Mouse (Mus musculus): ENCODE data around the gene Zfp78. TPM values are rescaled to one million over a fixed set of nuclear protein-coding genes. Genes with fewer than 3 reads are reported as not detected.
"Not testable (repeated sequence)": the region's sequence is repeated elsewhere in the genome, so short reads cannot be mapped to it uniquely, and the experiment has no call there.

The Zfp78 gene
- polyA plus RNA-seq, 1 experiment from 2014 or later, result 1.8 TPM

DNA sequence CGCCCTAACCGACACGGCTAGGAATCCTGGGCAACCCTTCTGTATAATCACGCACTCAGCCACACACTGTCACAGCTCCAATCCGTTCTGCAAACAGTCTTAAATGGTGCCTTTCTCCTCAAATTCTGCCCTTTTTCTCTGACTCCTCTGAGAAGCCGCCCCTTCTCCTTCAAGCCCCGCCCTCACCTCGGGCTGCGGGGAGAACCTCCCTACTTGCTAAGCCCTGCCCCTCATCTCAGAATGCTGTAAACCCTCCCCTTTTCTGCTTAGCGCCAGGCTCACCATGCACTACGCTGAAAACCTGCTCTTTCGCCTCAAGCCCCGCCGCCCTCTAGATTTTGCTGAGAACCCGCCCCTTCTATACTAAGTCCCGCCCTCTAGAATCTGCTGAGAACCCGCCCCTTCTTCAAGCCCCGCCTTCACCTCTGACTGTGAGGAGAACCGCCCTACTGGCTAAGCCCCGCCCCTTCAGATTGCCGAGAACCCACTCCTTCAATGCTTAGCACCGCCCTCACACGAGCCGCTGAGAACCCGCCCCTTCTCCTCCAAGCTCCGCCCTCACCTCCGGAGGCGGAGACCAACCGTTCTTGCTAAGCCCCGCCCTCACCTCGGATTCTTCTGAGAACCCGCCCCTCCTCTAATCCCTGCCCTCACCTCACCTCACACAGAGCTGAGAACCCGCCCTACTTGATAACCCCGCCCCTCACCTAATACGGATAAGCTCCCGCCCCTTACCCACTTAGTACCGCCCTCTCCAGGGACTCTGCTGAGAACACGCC, 623 bp upstream of the Zfp78 start:
- peak overlapping the region; percentile 64 for H3K4me2 ChIP-seq
- WGBS, result under 1% methylated on average over 38 of the region's 38 CpGs

DNA sequence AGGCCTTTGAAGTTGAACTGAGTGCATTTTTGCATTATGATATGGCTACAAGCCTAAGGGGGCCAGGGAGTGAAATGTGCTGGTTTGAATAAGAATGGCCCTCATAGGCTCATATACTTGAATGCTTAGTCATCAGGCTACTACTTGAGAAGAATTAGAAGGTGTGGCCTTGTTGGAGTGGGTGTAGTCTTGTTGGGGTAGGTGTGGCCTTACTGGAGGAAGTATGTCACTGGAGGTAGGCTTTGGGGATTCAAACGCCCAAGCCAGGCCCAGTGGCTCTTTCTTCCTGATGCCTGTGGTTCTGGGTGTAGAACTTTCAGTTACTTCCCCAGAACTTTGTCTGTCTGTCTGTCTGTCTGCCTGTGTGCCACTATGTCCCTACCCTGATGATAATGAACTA, 1.7 kb downstream of the Zfp78 start:
- H3K4me3 ChIP-seq (replicated peaks), result no peak overlapping the region
- no peaks in the 10 kb centered on the region for H3K27me3 ChIP-seq
- H3K9ac ChIP-seq (replicated peaks), result no peak overlapping the region
- no peaks in the 10 kb centered on the region for H3K9me3 ChIP-seq
- no peaks in the 10 kb centered on the region for H3K36me3 ChIP-seq
- ATAC-seq (ENCODE audit: insufficient number of reproducible peaks, insufficient read depth, low FRiP score, low TSS enrichment, low read depth), result no peak
- 50% methylated on average over 1 of the region's 1 CpGs for WGBS
- no peak overlapping the region for H3K27ac ChIP-seq
- no peak overlapping the region for H3K4me2 ChIP-seq
- H3K4me1 ChIP-seq (replicated peaks), result peaks cover 6% of the 10 kb centered on the region; the same call in 1 of the 2 replicates

More for the DNA sequence above, 623 bp upstream of the Zfp78 start:
- Histone ChIP-seq H3K27ac (peak overlapping the region; percentile 86), H3K36me3 (no peaks in the 10 kb centered on the region), H3K9me3 (no peaks in the 10 kb centered on the region), H3K9ac (replicated peaks) (peak overlapping the region; percentile 57), H3K27me3 (no peaks in the 10 kb centered on the region), H3K4me1 (replicated peaks) (peaks cover 6% of the 10 kb centered on the region; the same call in 1 of the 2 replicates), H3K4me3 (replicated peaks) (peak overlapping the region; percentile 51)
- ATAC-seq (ENCODE audit: insufficient number of reproducible peaks, insufficient read depth, low FRiP score, low TSS enrichment, low read depth), result peak; percentile 90

- no peak for ATAC-seq (ENCODE audit: insufficient number of reproducible peaks, insufficient read depth, low FRiP score, low TSS enrichment, low read depth)
- H3K36me3 ChIP-seq, result no peaks in the 10 kb centered on the region
- peaks cover 6% of the 10 kb centered on the region; the same call in 1 of the 2 replicates for H3K4me1 ChIP-seq (replicated peaks)
- H3K9ac ChIP-seq (replicated peaks), result no peak overlapping the region
- H3K4me3 ChIP-seq (replicated peaks), result no peak overlapping the region
- WGBS, result 86% methylated on average over 5 of the region's 5 CpGs
- no peaks in the 10 kb centered on the region for H3K27me3 ChIP-seq
- no peak overlapping the region for H3K4me2 ChIP-seq
- H3K9me3 ChIP-seq, result no peaks in the 10 kb centered on the region
- H3K27ac ChIP-seq, result no peak overlapping the region
These were observed 4.1 kb downstream of the Zfp78 start for GRCm38 (mm10) chr7:6367185-6367584.

- not testable (repeated sequence) for H3K36me3 ChIP-seq; H3K4me2 ChIP-seq; H3K27me3 ChIP-seq; H3K27ac ChIP-seq; H3K9me3 ChIP-seq; H3K4me3 ChIP-seq (replicated peaks); ATAC-seq (ENCODE audit: insufficient number of reproducible peaks, insufficient read depth, low FRiP score, low TSS enrichment, low read depth); H3K9ac ChIP-seq (replicated peaks); H3K4me1 ChIP-seq (replicated peaks)
- 81% methylated on average over 5 of the region's 5 CpGs for WGBS
These were observed 5.1 kb downstream of the Zfp78 start for GRCm38 (mm10) chr7:6368146-6368545.

DNA sequence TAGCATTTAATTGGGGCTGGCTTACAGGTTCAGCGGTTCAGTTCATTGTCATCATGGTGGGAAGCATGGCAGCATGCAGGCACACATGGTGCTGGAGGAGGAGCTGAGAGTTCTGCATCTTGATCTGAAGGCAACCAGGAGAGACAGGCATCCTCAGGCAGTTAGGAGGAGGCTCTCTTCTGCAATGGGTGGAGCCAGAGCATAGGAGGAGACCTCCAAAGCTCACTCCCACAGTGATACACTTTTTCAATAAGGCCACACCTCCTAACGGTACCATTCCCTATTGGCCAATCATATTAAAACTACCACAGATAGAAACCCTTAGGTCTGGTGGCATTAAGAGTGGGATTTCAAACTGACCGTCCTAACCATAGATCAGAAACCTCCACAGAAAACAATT, 6.4 kb downstream of the Zfp78 start:
- ATAC-seq (ENCODE audit: insufficient number of reproducible peaks, insufficient read depth, low FRiP score, low TSS enrichment, low read depth), result no peak
- H3K4me3 ChIP-seq (replicated peaks), result no peak overlapping the region
- 81% methylated on average over 3 of the region's 3 CpGs for WGBS

DNA sequence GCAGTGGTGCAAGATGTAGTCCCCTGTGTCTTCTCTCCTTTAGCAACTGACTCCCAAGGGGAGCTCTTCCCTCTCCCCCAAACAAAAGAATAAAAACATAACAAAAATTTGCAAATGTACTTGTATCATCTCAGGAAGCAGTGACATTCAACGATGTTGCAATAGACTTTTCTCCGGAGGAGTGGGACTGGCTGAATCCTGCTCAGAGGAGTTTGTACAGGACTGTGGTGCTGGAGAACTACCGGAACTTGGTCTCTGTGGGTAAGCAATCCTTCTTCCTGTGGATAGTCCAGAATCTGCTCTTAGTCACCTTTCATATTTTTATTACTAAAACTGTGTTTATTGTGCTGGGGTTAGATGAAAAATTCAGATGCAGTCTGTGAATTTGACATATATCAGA, 9.9 kb downstream of the Zfp78 start:
- H3K4me2 ChIP-seq, result no peak overlapping the region
- no peaks in the 10 kb centered on the region for H3K36me3 ChIP-seq
- H3K27ac ChIP-seq, result no peak overlapping the region
- ATAC-seq (ENCODE audit: insufficient number of reproducible peaks, insufficient read depth, low FRiP score, low TSS enrichment, low read depth), result no peak
- no peaks in the 10 kb centered on the region for H3K4me1 ChIP-seq (replicated peaks)
- no peak overlapping the region for H3K9ac ChIP-seq (replicated peaks)
- H3K27me3 ChIP-seq, result no peaks in the 10 kb centered on the region
- H3K9me3 ChIP-seq, result no peaks in the 10 kb centered on the region
- H3K4me3 ChIP-seq (replicated peaks), result no peak overlapping the region
- WGBS, result 92% methylated on average over 3 of the region's 3 CpGs

More for the DNA sequence above, 6.4 kb downstream of the Zfp78 start:
- Histone ChIP-seq H3K4me1 (replicated peaks) (no peaks in the 10 kb centered on the region), H3K27ac (no peak overlapping the region), H3K27me3 (no peaks in the 10 kb centered on the region), H3K9ac (replicated peaks) (no peak overlapping the region), H3K36me3 (no peaks in the 10 kb centered on the region), H3K4me2 (no peak overlapping the region), H3K9me3 (no peaks in the 10 kb centered on the region)

DNA sequence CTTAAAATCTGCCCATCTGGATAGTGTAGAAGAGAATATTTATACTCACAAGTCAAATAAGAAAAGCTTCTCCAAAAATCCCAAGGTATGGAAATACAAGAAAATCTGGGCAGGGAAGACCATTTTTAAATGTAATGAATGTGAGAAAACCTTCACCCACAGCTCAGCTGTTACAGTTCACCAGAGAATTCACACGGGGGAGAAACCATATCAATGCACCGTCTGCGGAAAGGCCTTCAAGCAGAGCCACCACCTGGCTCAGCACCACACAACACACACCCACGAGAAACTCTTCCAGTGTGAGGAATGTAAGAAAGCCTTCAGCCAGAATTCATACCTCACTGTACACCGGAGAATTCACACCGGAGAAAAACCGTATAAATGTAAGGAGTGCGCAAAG, 15.4 kb downstream of the Zfp78 start:
- no peak overlapping the region for H3K27ac ChIP-seq
- H3K9ac ChIP-seq (replicated peaks), result no peak overlapping the region
- H3K4me1 ChIP-seq (replicated peaks), result no peaks in the 10 kb centered on the region; the same call in 1 of the 2 replicates
- no peaks in the 10 kb centered on the region for H3K27me3 ChIP-seq
- ATAC-seq (ENCODE audit: insufficient number of reproducible peaks, insufficient read depth, low FRiP score, low TSS enrichment, low read depth), result no peak
- WGBS, result 91% methylated on average over 8 of the region's 8 CpGs
- H3K4me3 ChIP-seq (replicated peaks), result no peak overlapping the region
- no peaks in the 10 kb centered on the region for H3K9me3 ChIP-seq
- H3K36me3 ChIP-seq, result peaks cover 4% of the 10 kb centered on the region; the same call in 1 of the 2 replicates
- no peak overlapping the region for H3K4me2 ChIP-seq

DNA sequence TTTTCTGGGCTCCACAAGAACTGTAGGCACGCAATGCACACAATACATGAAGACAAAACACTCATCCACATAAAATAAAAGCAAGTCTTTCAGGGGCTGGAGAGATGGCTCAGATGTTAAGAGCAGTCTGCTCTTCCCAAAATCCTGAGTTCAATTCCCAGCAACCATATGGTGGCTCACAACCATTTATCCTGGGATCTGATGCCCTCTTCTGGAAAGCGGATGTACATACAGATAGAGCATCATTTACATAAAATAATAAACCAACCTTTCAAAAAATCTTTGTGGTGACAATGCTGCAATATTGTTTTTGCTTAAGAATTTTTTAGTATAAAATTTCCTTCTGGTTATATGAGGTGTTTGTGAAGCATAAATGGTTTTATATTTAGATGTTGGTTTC, 18.4 kb downstream of the Zfp78 start:
- Histone ChIP-seq H3K27ac (no peak overlapping the region), H3K27me3 (no peaks in the 10 kb centered on the region), H3K4me2 (no peak overlapping the region), H3K36me3 (peaks cover 4% of the 10 kb centered on the region; the same call in 1 of the 2 replicates), H3K4me1 (replicated peaks) (peaks cover 7% of the 10 kb centered on the region), H3K9me3 (no peaks in the 10 kb centered on the region), H3K9ac (replicated peaks) (no peak overlapping the region), H3K4me3 (replicated peaks) (no peak overlapping the region)
- 82% methylated on average over 2 of the region's 2 CpGs for WGBS
- ATAC-seq (ENCODE audit: insufficient number of reproducible peaks, insufficient read depth, low FRiP score, low TSS enrichment, low read depth), result no peak

- Histone ChIP-seq H3K36me3 (peaks cover 12% of the 10 kb centered on the region; the same call in 1 of the 2 replicates), H3K27me3 (no peaks in the 10 kb centered on the region), H3K4me3 (replicated peaks) (peak within 1 kb of the TSS; percentile 63), H3K27ac (no peak within 1 kb of the TSS), H3K4me2 (peak within 1 kb of the TSS; percentile 68), H3K4me1 (replicated peaks) (peaks cover 7% of the 10 kb centered on the region), H3K9me3 (no peaks in the 10 kb centered on the region), H3K9ac (replicated peaks) (peak within 1 kb of the TSS; percentile 60)
- under 1% methylated on average over 28 of the region's 28 CpGs for WGBS
- peak; percentile 95 for ATAC-seq (ENCODE audit: insufficient number of reproducible peaks, insufficient read depth, low FRiP score, low TSS enrichment, low read depth)
These were observed 20.0 kb downstream of the Zfp78 start, which contains the start of gene Zfp28 for GRCm38 (mm10) chr7:6383044-6383455. Gene Zfp28 (plus strand): TSS chr7:6383295.

GRCm38 (mm10) chr7:6384011-6384410, 20.9 kb downstream of the Zfp78 start:
- Histone ChIP-seq H3K4me2 (peak overlapping the region; percentile 68), H3K36me3 (peaks cover 9% of the 10 kb centered on the region; the same call in 1 of the 2 replicates), H3K4me3 (replicated peaks) (peak overlapping the region; percentile 63), H3K9ac (replicated peaks) (no peak overlapping the region), H3K27me3 (no peaks in the 10 kb centered on the region), H3K9me3 (no peaks in the 10 kb centered on the region), H3K4me1 (replicated peaks) (peaks cover 7% of the 10 kb centered on the region), H3K27ac (no peak overlapping the region)
- 72% methylated on average over 8 of the region's 8 CpGs for WGBS
- ATAC-seq (ENCODE audit: insufficient number of reproducible peaks, insufficient read depth, low FRiP score, low TSS enrichment, low read depth), result peak; percentile 1; the same call in 1 of the 2 replicates

GRCm38 (mm10) chr7:6386995-6387394, 23.9 kb downstream of the Zfp78 start:
- Histone ChIP-seq H3K4me1 (replicated peaks) (peaks cover 7% of the 10 kb centered on the region), H3K27me3 (no peaks in the 10 kb centered on the region), H3K4me3 (replicated peaks) (no peak overlapping the region), H3K4me2 (no peak overlapping the region), H3K9ac (replicated peaks) (no peak overlapping the region), H3K9me3 (no peaks in the 10 kb centered on the region), H3K27ac (no peak overlapping the region), H3K36me3 (peaks cover 37% of the 10 kb centered on the region)
- WGBS, result 90% methylated on average over 8 of the region's 8 CpGs
- ATAC-seq (ENCODE audit: insufficient number of reproducible peaks, insufficient read depth, low FRiP score, low TSS enrichment, low read depth), result no peak

All from limb, embryonic 12.5 days (tissue).